Mouse (Mus musculus) kidney, adult 2 months (tissue): ENCODE data around the gene Aoc2.

Experiments used
- CTCF ChIP-seq: fragments of 200-500 bp; conservative IDR thresholded peaks from 2 replicates; pipeline ENCODE4 v1.5.1; 2011; ENCODE audit warnings: low read depth, mild to moderate bottlenecking, control low read depth, low read length, moderate library complexity, mixed read lengths; ENCODE audit not compliant: insufficient read depth, insufficient read length
- POLR2A ChIP-seq: fragments of 200-500 bp; IDR thresholded peaks from one replicate; pipeline ENCODE4 v1.6.1; 2011; ENCODE audit warnings: low read depth, low read length, control low read depth

DNA sequence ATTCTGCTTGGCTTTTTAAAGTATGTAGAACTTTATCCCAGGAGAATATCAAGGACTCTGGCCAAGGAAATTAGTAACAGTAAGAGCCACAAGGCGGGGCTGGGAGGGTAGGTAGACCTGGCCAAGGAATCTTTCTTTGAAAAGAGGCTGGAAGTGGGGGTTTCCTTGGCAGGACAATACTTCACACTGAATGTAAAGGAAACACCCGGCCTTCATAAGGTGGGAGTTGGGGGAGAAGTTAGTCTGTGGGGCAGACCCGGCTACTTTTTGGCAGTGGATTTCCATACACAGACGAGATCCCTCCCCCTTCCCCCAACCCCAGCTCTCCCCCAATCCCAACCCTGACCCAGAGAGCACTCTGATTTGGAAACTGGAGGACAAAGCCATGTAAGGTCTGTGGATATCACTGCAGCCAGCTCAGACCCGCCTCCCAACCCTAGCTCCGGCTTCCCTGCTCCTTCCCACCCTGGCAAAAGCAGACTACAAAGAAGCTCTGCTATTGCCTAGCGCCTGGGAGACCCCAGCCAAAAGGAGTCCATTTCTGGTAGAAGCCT, 5.6 kb downstream of the Aoc2 start, which contains the start of gene Aoc3:
- no peak for TF ChIP-seq POLR2A
- no peak for TF ChIP-seq CTCF
